Mouse (Mus musculus): ENCODE measurements around the gene Cdh15. TPM values are rescaled to one million over a fixed set of nuclear protein-coding genes. Genes with fewer than 3 reads are reported as not detected.

The Cdh15 gene
- total RNA-seq, 1 experiment from 2014 or later, result 0.41 TPM

GRCm38 (mm10) chr8:122891440-122891839, 43.7 kb downstream of the Cdh15 start:
- no peak for DNase-seq

GRCm38 (mm10) chr8:122893451-122893850, 45.7 kb downstream of the Cdh15 start:
- peak; percentile 77 for DNase-seq

- DNase-seq, result no peak
These were observed 48.6 kb downstream of the Cdh15 start for GRCm38 (mm10) chr8:122896317-122896716.

GRCm38 (mm10) chr8:122897200-122897599, 49.4 kb downstream of the Cdh15 start:
- no peak for DNase-seq

- no peak for DNase-seq
These were observed 50.3 kb downstream of the Cdh15 start for GRCm38 (mm10) chr8:122898018-122898417.

GRCm38 (mm10) chr8:122898473-122898872, 50.7 kb downstream of the Cdh15 start:
- peak; percentile 37 for DNase-seq

- DNase-seq, result no peak
These were observed 51.3 kb downstream of the Cdh15 start for GRCm38 (mm10) chr8:122899085-122899484.

- DNase-seq, result no peak
These were observed 53.7 kb downstream of the Cdh15 start for GRCm38 (mm10) chr8:122901476-122901875.

GRCm38 (mm10) chr8:122901892-122902515, 54.2 kb downstream of the Cdh15 start:
- peak; percentile 46 for DNase-seq

- DNase-seq, result peak; percentile 71
These were observed 54.8 kb downstream of the Cdh15 start for GRCm38 (mm10) chr8:122902581-122902980.

- DNase-seq, result no peak
These were observed 55.2 kb downstream of the Cdh15 start for GRCm38 (mm10) chr8:122903002-122903401.

GRCm38 (mm10) chr8:122904496-122904895, 56.7 kb downstream of the Cdh15 start:
- DNase-seq, result no peak

- DNase-seq, result peak; percentile 76
These were observed 57.6 kb downstream of the Cdh15 start for GRCm38 (mm10) chr8:122905346-122905745.

- DNase-seq, result peak; percentile 96
These were observed 58.8 kb downstream of the Cdh15 start for GRCm38 (mm10) chr8:122906463-122907021.

GRCm38 (mm10) chr8:122912150-122912549, 64.4 kb downstream of the Cdh15 start:
- DNase-seq, result no peak

GRCm38 (mm10) chr8:122912871-122913270, 65.1 kb downstream of the Cdh15 start:
- no peak for DNase-seq

- no peak for DNase-seq
These were observed 69.0 kb downstream of the Cdh15 start for GRCm38 (mm10) chr8:122916766-122917165.

Other genes starting within 250 kb of the Cdh15 start
- gene Galns, start 236.5 kb upstream of the Cdh15 start, total RNA-seq (2021), result 5.4 and 7.5 TPM in 2 replicates
- 47.6 and 52.6 TPM in 2 replicates for gene Trappc2l, start 236.3 kb upstream of the Cdh15 start, total RNA-seq (2021)
- not detected in 2 replicates for gene Pabpn1l, start 225.2 kb upstream of the Cdh15 start, total RNA-seq (2021)
- 13.6 and 14.9 TPM in 2 replicates for gene Cbfa2t3, start 148.9 kb upstream of the Cdh15 start, total RNA-seq (2021)
- gene Acsf3, start 72.5 kb upstream of the Cdh15 start, total RNA-seq (2021), result 48.0 and 50.6 TPM in 2 replicates
- 90.6 and 102 TPM in 2 replicates for gene Ankrd11, start 194.3 kb downstream of the Cdh15 start, total RNA-seq (2021)
- gene Spg7, start 215.0 kb downstream of the Cdh15 start, total RNA-seq (2021), result 73.2 and 79.6 TPM in 2 replicates